Mouse (Mus musculus) hindbrain, postnatal 0 days (tissue): ENCODE measurements around the gene D17Wsu92e. TPM values are rescaled to one million over a fixed set of nuclear protein-coding genes. Genes with fewer than 3 reads are reported as not detected.

ENCODE experiments used
- ATAC-seq: fragments of 200-750 bp; cut with Nextera tagmentation; 2 replicates; pipeline ENCODE4 v1.8.0; 2017; ENCODE audit warnings: mild to moderate bottlenecking, moderate TSS enrichment, moderate library complexity
- DNase-seq: peaks from one replicate; pipeline ENCODE4 v3.0.0-alpha.2; 2015; ENCODE audit warnings: low spot score
- H3K27ac ChIP-seq: fragments of 300-500 bp; sonication (generic); 2 replicates; pipeline ENCODE4 v1.5.1; 2014; ENCODE audit warnings: mild to moderate bottlenecking
- H3K27me3 ChIP-seq: fragments of 300-500 bp; sonication (generic); 2 replicates; pipeline ENCODE4 v1.6.1; 2014; ENCODE audit warnings: low read length, mixed read lengths; ENCODE audit not compliant: insufficient read depth
- H3K36me3 ChIP-seq: fragments of 300-500 bp; sonication (generic); 2 replicates; pipeline ENCODE4 v1.6.1; 2014; ENCODE audit warnings: low read length, mixed read lengths; ENCODE audit not compliant: insufficient read depth
- H3K4me1 ChIP-seq: fragments of 300-500 bp; sonication (generic); 2 replicates; pipeline ENCODE4 v1.6.1; 2014; ENCODE audit warnings: antibody characterized with exemption, low read length, mixed read lengths; ENCODE audit not compliant: insufficient read depth
- H3K4me2 ChIP-seq: fragments of 300-500 bp; sonication (generic); 2 replicates; pipeline ENCODE4 v1.6.1; 2014; ENCODE audit warnings: low read depth, mild to moderate bottlenecking, low read length, moderate library complexity, mixed read lengths
- H3K4me3 ChIP-seq: fragments of 300-500 bp; sonication (generic); 2 replicates; pipeline ENCODE4 v1.5.1; 2014; ENCODE audit warnings: low read length
- H3K9ac ChIP-seq: fragments of 300-500 bp; sonication (generic); replicated peaks from 2 replicates; pipeline ENCODE4 v1.6.1; 2014; ENCODE audit warnings: mild to moderate bottlenecking, low read length, moderate library complexity, mixed read lengths
- H3K9me3 ChIP-seq: fragments of 300-500 bp; sonication (generic); 2 replicates; pipeline ENCODE4 v1.6.1; 2016; ENCODE audit warnings: low read length, mixed read lengths
- CTCF ChIP-seq: IDR thresholded peaks from 2 replicates; pipeline ENCODE4 v1.5.1; 2016; ENCODE audit warnings: antibody characterized with exemption, control low read depth, low read depth
- WGBS: fragments of 180-500 bp; shearing (Covaris S2); extraction: QIAGEN DNeasy Blood & Tissue Kit; methylation state at CpG from one replicate; pipeline ENCODE4 v1.1.7; 2014; 5-methylcytosine and 5-hydroxymethylcytosine counted together
- polyA plus RNA-seq: library from polyadenylated mRNA; unstranded; fragments of >200 nt; fragmentation: Nextera tagmentation; extraction: Ambion mirVana; gene quantifications from 2 replicates; pipeline ENCODE4 v1.2.1, GENCODE M21; 2015
- total RNA-seq: library from RNA; depleted of rRNA; stranded (reverse); fragments of >200 nt; gene quantifications from 2 replicates; pipeline ENCODE4 v1.2.3, GENCODE M21; 2014

Gene D17Wsu92e
- total and polyA plus RNA-seq, 2 experiments from 2014 or later, result 10.5 to 73.4 TPM

DNA sequence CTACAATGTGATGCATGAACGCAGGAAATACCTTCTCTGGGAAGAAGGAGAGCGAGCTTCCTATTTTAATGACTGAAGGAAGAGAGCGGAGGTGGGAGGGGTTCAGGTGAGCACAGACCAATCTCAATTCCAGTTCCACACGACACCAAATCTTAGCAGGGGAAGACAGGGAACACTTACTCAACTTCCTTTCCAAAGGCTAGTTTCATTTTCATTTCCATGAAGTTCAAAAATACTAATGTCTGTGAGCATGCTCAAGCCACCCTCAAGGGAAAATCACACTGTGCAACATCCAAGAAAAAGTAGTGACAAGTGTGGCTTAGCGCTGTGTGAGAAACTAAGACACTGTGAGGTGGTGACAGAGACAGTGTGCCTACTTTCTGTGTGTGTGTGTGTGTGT, 30.4 kb downstream of the D17Wsu92e start:
- Histone ChIP-seq H3K4me1 (no peaks in the 10 kb centered on the region), H3K36me3 (peaks cover 8% of the 10 kb centered on the region; the same call in 1 of the 2 replicates), H3K27me3 (no peaks in the 10 kb centered on the region), H3K4me3 (no peak overlapping the region), H3K9me3 (no peaks in the 10 kb centered on the region), H3K27ac (no peak overlapping the region), H3K4me2 (no peak overlapping the region), H3K9ac (no peak overlapping the region)
- 89% methylated on average over 5 of the region's 5 CpGs for WGBS
- DNase-seq, result no peak
- no peak for ATAC-seq
- no peak for TF ChIP-seq CTCF

DNA sequence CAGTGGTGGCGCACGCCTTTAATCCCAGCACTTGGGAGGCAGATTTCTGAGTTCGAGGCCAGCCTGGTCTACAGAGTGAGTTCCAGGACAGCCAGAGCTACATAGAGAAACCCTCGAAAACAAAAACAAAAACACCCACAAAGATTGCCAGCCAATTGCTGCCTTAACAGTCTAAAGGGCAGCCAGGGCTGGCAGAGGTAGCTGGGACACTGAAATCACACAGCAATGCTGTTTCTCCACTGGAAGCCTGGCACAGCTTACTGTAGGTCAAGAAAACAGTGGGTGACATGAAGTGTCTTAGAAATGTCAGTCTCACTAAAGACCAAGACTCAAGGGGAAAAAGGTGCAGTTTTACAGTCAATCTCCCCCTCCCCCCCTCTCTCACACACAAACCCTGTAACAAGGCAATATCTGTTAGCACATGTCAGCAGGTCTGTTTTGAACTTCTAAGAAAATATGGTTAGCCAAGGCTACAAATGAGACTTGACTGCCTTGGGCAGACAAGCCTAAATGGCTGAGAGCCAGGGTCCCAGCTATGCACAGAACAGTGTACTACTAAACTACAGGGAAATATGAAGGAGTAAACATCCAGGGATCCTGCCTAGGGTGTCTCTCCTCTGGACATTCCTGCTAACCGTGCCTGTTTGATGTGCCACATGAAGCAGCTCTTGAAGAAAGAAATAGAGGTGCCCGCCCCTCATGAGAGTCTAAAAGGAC, 31.8 kb downstream of the D17Wsu92e start:
- no peak overlapping the region for H3K4me2 ChIP-seq
- no peak for ATAC-seq
- H3K9ac ChIP-seq, result no peak overlapping the region
- H3K27me3 ChIP-seq, result no peaks in the 10 kb centered on the region
- peaks cover 13% of the 10 kb centered on the region; the same call in 1 of the 2 replicates for H3K36me3 ChIP-seq
- H3K9me3 ChIP-seq, result no peaks in the 10 kb centered on the region
- H3K4me1 ChIP-seq, result no peaks in the 10 kb centered on the region
- WGBS, result 82% methylated on average over 6 of the region's 6 CpGs
- H3K4me3 ChIP-seq, result no peak overlapping the region
- no peak for DNase-seq
- no peak for TF ChIP-seq CTCF
- H3K27ac ChIP-seq, result no peak overlapping the region

DNA sequence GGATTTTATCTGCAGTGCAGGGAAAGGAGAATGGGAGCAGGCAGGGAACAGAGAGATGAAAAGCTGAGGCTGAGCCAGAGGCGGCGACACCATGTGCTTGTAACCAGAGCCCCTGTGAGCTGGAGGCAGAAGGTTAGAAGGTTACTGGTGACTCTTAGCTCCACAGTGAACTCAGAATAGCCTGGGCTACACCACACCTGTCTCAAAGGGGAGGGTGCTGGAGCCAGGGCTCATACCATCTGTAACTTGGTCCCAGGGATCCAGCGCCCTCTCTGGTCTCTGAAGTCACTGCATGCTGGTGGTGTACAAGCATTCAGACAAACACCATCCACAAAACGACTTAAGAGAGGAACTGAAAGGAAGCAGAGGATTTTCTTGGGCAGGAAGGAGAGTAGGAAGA, 36.9 kb downstream of the D17Wsu92e start:
- ATAC-seq, result no peak
- WGBS, result 81% methylated on average over 4 of the region's 4 CpGs
- H3K36me3 ChIP-seq, result peaks cover 19% of the 10 kb centered on the region; the same call in 1 of the 2 replicates
- TF ChIP-seq CTCF, result peak; percentile 33
- no peak overlapping the region for H3K9ac ChIP-seq
- no peaks in the 10 kb centered on the region for H3K4me1 ChIP-seq
- no peak overlapping the region for H3K4me3 ChIP-seq
- no peak for DNase-seq
- no peaks in the 10 kb centered on the region for H3K9me3 ChIP-seq
- H3K27ac ChIP-seq, result no peak overlapping the region
- H3K27me3 ChIP-seq, result no peaks in the 10 kb centered on the region
- no peak overlapping the region for H3K4me2 ChIP-seq

DNA sequence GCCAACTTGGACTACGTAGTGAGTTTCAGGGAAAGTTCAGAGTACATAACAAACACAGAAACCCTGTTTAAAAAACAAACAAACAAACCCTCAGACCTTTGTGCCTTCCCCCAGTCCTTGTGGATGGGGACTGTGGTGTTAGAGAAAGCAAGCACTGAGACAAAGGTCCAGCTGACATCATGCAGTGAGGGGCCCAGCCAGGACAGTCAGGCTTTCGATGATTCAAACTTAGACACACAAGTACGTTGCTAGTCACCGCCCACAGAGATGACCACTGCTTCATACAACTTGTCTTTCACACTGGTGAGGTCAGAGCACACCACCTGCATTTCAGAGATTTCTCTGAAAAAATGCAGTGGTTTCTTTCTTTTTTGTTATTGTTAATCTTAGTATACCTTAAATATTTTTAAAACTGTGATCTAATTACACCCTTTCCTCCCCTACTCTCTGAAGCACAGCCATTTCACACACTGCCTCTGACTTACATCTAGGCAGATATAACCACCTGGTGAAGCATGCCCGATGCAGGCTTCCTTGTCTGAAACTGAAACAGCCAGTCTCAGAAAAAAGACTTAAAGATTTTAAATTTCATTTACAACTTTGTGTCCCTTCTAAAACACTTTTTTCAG, 39.3 kb downstream of the D17Wsu92e start:
- no peak for ATAC-seq
- DNase-seq, result no peak

DNA sequence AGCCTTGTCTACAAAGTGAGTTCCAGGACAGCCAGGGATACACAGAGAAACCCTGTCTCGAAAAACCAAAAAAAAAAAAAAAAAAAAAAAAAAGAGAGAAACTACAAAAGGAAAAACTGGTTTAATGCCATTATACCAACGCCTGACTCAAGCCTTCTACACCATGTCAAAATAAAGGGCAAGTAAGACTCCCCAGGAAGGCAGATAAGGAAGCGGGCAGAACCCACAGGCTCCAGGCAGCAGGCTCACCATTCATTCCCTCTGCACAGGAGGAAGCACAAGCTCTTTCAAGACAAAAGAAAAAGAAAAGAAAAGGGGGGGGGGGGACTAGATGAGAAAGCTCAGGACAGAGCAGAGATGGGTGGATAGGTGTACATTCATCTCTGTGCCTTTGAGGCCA, 40.7 kb downstream of the D17Wsu92e start:
- Histone ChIP-seq H3K27ac (no peak overlapping the region), H3K4me3 (no peak overlapping the region), H3K4me1 (no peaks in the 10 kb centered on the region), H3K9ac (no peak overlapping the region), H3K27me3 (no peaks in the 10 kb centered on the region), H3K9me3 (no peaks in the 10 kb centered on the region), H3K4me2 (no peak overlapping the region), H3K36me3 (peaks cover 14% of the 10 kb centered on the region; the same call in 1 of the 2 replicates)
- DNase-seq (no peak), ATAC-seq (no peak)
- TF ChIP-seq CTCF, result no peak
- WGBS, result 63% methylated on average over 3 of the region's 3 CpGs

More for the DNA sequence above, 39.3 kb downstream of the D17Wsu92e start:
- H3K4me1 ChIP-seq, result no peaks in the 10 kb centered on the region
- WGBS, result 61% methylated on average over 5 of the region's 5 CpGs
- no peaks in the 10 kb centered on the region for H3K27me3 ChIP-seq
- H3K9ac ChIP-seq, result no peak overlapping the region
- H3K4me3 ChIP-seq, result no peak overlapping the region
- TF ChIP-seq CTCF, result no peak
- peaks cover 19% of the 10 kb centered on the region; the same call in 1 of the 2 replicates for H3K36me3 ChIP-seq
- no peaks in the 10 kb centered on the region for H3K9me3 ChIP-seq
- H3K27ac ChIP-seq, result no peak overlapping the region
- no peak overlapping the region for H3K4me2 ChIP-seq

DNA sequence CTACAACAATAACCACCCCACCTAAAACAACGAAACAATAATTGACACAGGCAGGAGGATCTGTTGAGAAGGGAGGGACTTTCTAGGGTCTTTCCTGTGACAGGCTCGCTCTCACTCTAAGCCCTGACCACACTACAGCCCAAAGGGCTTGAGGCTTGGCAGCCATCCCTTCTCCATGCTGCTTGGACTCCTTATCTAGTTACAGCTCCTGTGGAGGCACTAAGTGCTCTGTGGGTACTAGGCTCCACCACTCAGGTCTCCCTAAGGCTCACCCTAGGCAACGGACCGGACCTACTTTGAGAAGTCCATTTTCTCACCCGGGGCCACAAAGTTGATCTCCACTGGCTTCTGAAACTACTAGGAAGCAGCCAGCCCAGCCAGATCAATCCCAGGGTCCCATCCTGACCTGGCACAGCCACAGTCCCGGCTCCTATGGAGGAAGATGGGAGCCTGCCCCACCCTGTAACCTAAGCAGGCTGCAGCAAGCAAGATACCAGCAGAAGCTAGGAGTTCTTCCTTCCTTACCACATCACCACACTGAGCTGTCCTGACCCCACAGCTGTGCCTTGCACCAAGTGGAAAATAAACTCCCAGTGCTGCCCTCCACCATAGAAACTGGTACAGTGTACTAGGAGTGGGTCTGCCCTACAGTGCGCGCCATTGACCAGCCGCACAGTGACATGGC, 41.6 kb downstream of the D17Wsu92e start:
- no peak for ATAC-seq
- no peak for TF ChIP-seq CTCF

More for the DNA sequence above, 41.6 kb downstream of the D17Wsu92e start:
- Histone ChIP-seq H3K4me3 (no peak overlapping the region), H3K4me2 (no peak overlapping the region), H3K4me1 (no peaks in the 10 kb centered on the region), H3K9ac (no peak overlapping the region), H3K9me3 (no peaks in the 10 kb centered on the region), H3K27ac (no peak overlapping the region), H3K36me3 (peaks cover 17% of the 10 kb centered on the region; the same call in 1 of the 2 replicates), H3K27me3 (no peaks in the 10 kb centered on the region)
- DNase-seq, result no peak
- WGBS, result 90% methylated on average over 9 of the region's 9 CpGs
